Mouse (Mus musculus) stomach, embryonic 16.5 days (tissue): ENCODE results near the gene Fuk. TPM values are rescaled to one million over a fixed set of nuclear protein-coding genes. Genes with fewer than 3 reads are reported as not detected.

Source experiments
- ATAC-seq: fragments of 200-750 bp; cut with Nextera tagmentation; 2 replicates; pipeline ENCODE4 v1.8.0; 2017; ENCODE audit warnings: moderate number of reproducible peaks, moderate TSS enrichment; ENCODE audit not compliant: insufficient read depth, low FRiP score
- H3K27ac ChIP-seq: fragments of 300-500 bp; sonication (generic); 2 replicates; pipeline ENCODE4 v1.5.1; 2014; ENCODE audit warnings: low read length
- H3K27me3 ChIP-seq: fragments of 300-500 bp; sonication (generic); 2 replicates; pipeline ENCODE4 v1.6.1; 2014; ENCODE audit warnings: low read length, control low read depth, mixed read lengths; ENCODE audit not compliant: control insufficient read depth, insufficient read depth
- H3K36me3 ChIP-seq: fragments of 300-500 bp; sonication (generic); 2 replicates; pipeline ENCODE4 v1.6.1; 2014; ENCODE audit warnings: low read length; ENCODE audit not compliant: control insufficient read depth, insufficient read depth
- H3K4me1 ChIP-seq: fragments of 300-500 bp; sonication (generic); 2 replicates; pipeline ENCODE4 v1.6.1; 2014; ENCODE audit warnings: low read length, control low read depth, mixed read lengths; ENCODE audit not compliant: control insufficient read depth, insufficient read depth
- H3K4me2 ChIP-seq: fragments of 300-500 bp; sonication (generic); 2 replicates; pipeline ENCODE4 v1.6.1; 2014; ENCODE audit warnings: low read depth, low read length, mixed read lengths
- H3K4me3 ChIP-seq: fragments of 300-500 bp; sonication (generic); replicated peaks from 2 replicates; pipeline ENCODE4 v1.5.1; 2014; ENCODE audit warnings: mild to moderate bottlenecking, low read length
- H3K9ac ChIP-seq: fragments of 300-500 bp; sonication (generic); 2 replicates; pipeline ENCODE4 v1.6.1; 2014; ENCODE audit warnings: low read length
- H3K9me3 ChIP-seq: fragments of 300-500 bp; sonication (generic); replicated peaks from 2 replicates; pipeline ENCODE4 v1.6.1; 2016; ENCODE audit warnings: low read length, control low read depth; ENCODE audit not compliant: control insufficient read depth
- WGBS: fragments of 180-500 bp; shearing (Covaris S2); extraction: QIAGEN DNeasy Blood & Tissue Kit; methylation state at CpG from one replicate; pipeline ENCODE4 v1.1.7; 2014; 5-methylcytosine and 5-hydroxymethylcytosine counted together
- polyA plus RNA-seq: library from polyadenylated mRNA; unstranded; fragments of >200 nt; fragmentation: Nextera tagmentation; extraction: Ambion mirVana; gene quantifications from 2 replicates; pipeline ENCODE4 v1.2.1, GENCODE M21; 2015

The Fuk gene
- polyA plus RNA-seq, 1 experiment from 2014 or later: 12.2 TPM

- Histone ChIP-seq H3K4me1 (peaks cover 22% of the 10 kb centered on the region), H3K9me3 (no peaks in the 10 kb centered on the region), H3K9ac (peak within 1 kb of the TSS; percentile 95), H3K4me2 (peak within 1 kb of the TSS; percentile 89), H3K27me3 (no peaks in the 10 kb centered on the region), H3K4me3 (peak within 1 kb of the TSS; percentile 88), H3K36me3 (peaks cover 13% of the 10 kb centered on the region; the same call in 1 of the 2 replicates), H3K27ac (peak within 1 kb of the TSS; percentile 83)
- peak; percentile 90 for ATAC-seq
- under 1% methylated on average over 53 of the region's 53 CpGs for WGBS
These were observed 55.7 kb downstream of the Fuk start, which contains the start of the genes Cog4 and Sf3b3 for GRCm38 (mm10) chr8:110846405-110847170. TSS of gene Cog4 (plus strand) at chr8:110846600. TSS of gene Sf3b3 (minus strand) at chr8:110846787.

GRCm38 (mm10) chr8:110845821-110846404, 56.4 kb downstream of the Fuk start:
- peaks cover 14% of the 10 kb centered on the region; the same call in 1 of the 2 replicates for H3K36me3 ChIP-seq
- peaks cover 22% of the 10 kb centered on the region for H3K4me1 ChIP-seq
- no peaks in the 10 kb centered on the region for H3K9me3 ChIP-seq
- WGBS: 4% methylated on average over 17 of the region's 17 CpGs
- peak overlapping the region; percentile 88 for H3K4me3 ChIP-seq
- no peak for ATAC-seq
- H3K4me2 ChIP-seq: peak overlapping the region; percentile 89
- H3K27me3 ChIP-seq: no peaks in the 10 kb centered on the region
- peak overlapping the region; percentile 83 for H3K27ac ChIP-seq
- H3K9ac ChIP-seq: peak overlapping the region; percentile 95

- H3K4me2 ChIP-seq: peak overlapping the region; percentile 89
- H3K27me3 ChIP-seq: no peaks in the 10 kb centered on the region
- H3K9ac ChIP-seq: no peak overlapping the region
- ATAC-seq: no peak
- no peak overlapping the region for H3K27ac ChIP-seq
- peaks cover 22% of the 10 kb centered on the region for H3K4me1 ChIP-seq
- H3K9me3 ChIP-seq: no peaks in the 10 kb centered on the region
- peak overlapping the region; percentile 88 for H3K4me3 ChIP-seq
- WGBS: 66% methylated on average over 3 of the region's 3 CpGs
- H3K36me3 ChIP-seq: peaks cover 19% of the 10 kb centered on the region
These were observed 57.3 kb downstream of the Fuk start for GRCm38 (mm10) chr8:110844941-110845340.

GRCm38 (mm10) chr8:110843207-110843606, 59.1 kb downstream of the Fuk start:
- Histone ChIP-seq H3K9ac (no peak overlapping the region), H3K4me3 (no peak overlapping the region), H3K36me3 (peaks cover 30% of the 10 kb centered on the region), H3K4me2 (no peak overlapping the region), H3K9me3 (no peaks in the 10 kb centered on the region), H3K27ac (no peak overlapping the region), H3K27me3 (no peaks in the 10 kb centered on the region), H3K4me1 (peaks cover 22% of the 10 kb centered on the region)
- 73% methylated on average over 5 of the region's 5 CpGs for WGBS
- ATAC-seq: no peak

- peaks cover 32% of the 10 kb centered on the region for H3K36me3 ChIP-seq
- no peak for ATAC-seq
- WGBS: 89% methylated on average over 3 of the region's 3 CpGs
- no peaks in the 10 kb centered on the region for H3K27me3 ChIP-seq
- H3K9me3 ChIP-seq: no peaks in the 10 kb centered on the region
- no peak overlapping the region for H3K27ac ChIP-seq
- H3K4me2 ChIP-seq: no peak overlapping the region
- no peak overlapping the region for H3K9ac ChIP-seq
- no peak overlapping the region for H3K4me3 ChIP-seq
- peaks cover 14% of the 10 kb centered on the region for H3K4me1 ChIP-seq
These were observed 60.2 kb downstream of the Fuk start for GRCm38 (mm10) chr8:110842012-110842574.

Other genes starting within 250 kb of the Fuk start
- 7.0 and 8.2 TPM in 2 replicates for gene Mtss1l, start 181.0 kb downstream of the Fuk start, polyA plus RNA-seq
- gene Il34, start 96.6 kb downstream of the Fuk start, polyA plus RNA-seq: 2.9 and 5.0 TPM in 2 replicates
- gene Cog4, start 55.9 kb downstream of the Fuk start, polyA plus RNA-seq: 70.3 and 71.5 TPM in 2 replicates
- gene Sf3b3, start 55.7 kb downstream of the Fuk start, polyA plus RNA-seq: 128 and 131 TPM in 2 replicates
- 17.0 and 17.1 TPM in 2 replicates for gene St3gal2, start 17.4 kb upstream of the Fuk start, polyA plus RNA-seq
- gene Ddx19a, start 95.3 kb upstream of the Fuk start, polyA plus RNA-seq: 10.7 and 12.5 TPM in 2 replicates
- 6.9 and 7.9 TPM in 2 replicates for gene Ddx19b, start 129.3 kb upstream of the Fuk start, polyA plus RNA-seq
- 49.3 and 56.1 TPM in 2 replicates for gene Aars, start 130.7 kb upstream of the Fuk start, polyA plus RNA-seq
- gene Exosc6, start 153.9 kb upstream of the Fuk start, polyA plus RNA-seq: not detected in 2 replicates
- not detected in 2 replicates for gene Clec18a, start 189.9 kb upstream of the Fuk start, polyA plus RNA-seq
- gene Pdpr, start 192.1 kb upstream of the Fuk start, polyA plus RNA-seq: 9.7 and 10.8 TPM in 2 replicates